Mouse (Mus musculus): Measurements from ENCODE around the gene Wnt2. TPM values are rescaled to one million over a fixed set of nuclear protein-coding genes. Genes with fewer than 3 reads are reported as not detected.

The Wnt2 gene
- polyA plus RNA-seq, 1 experiment from 2014 or later, result 2.1 TPM

- no peak overlapping the region for H3K9ac ChIP-seq (ENCODE audit: low read depth, low read length)
- no peak overlapping the region for H3K4me2 ChIP-seq (replicated peaks; ENCODE audit: low read depth, low read length)
- H3K27me3 ChIP-seq (ENCODE audit: control insufficient read depth, insufficient read depth, low read length), result no peaks in the 10 kb centered on the region
- H3K36me3 ChIP-seq (ENCODE audit: control insufficient read depth, insufficient read depth, low read length), result no peaks in the 10 kb centered on the region
- H3K27ac ChIP-seq (ENCODE audit: low read depth, low read length), result no peak overlapping the region
- ATAC-seq (ENCODE audit: low FRiP score), result no peak
- no peak overlapping the region for H3K4me3 ChIP-seq (ENCODE audit: low read depth, low read length)
- 70% methylated on average over 7 of the region's 7 CpGs for WGBS
- no peaks in the 10 kb centered on the region for H3K4me1 ChIP-seq (replicated peaks; ENCODE audit: control insufficient read depth, insufficient read depth, low read length)
- H3K9me3 ChIP-seq (ENCODE audit: control insufficient read depth, low read length), result no peaks in the 10 kb centered on the region
- DNase-seq (ENCODE audit: low spot score), result no peak
Observed at GRCm38 (mm10) chr6:17991625-17992024, 38.8 kb downstream of the Wnt2 start.

GRCm38 (mm10) chr6:17990173-17991028 is 40.0 kb downstream of the Wnt2 start:
- WGBS, result 93% methylated on average over 9 of the region's 9 CpGs

GRCm38 (mm10) chr6:17979361-17979760 is 51.0 kb downstream of the Wnt2 start:
- WGBS, result 82% methylated on average over 1 of the region's 1 CpGs
- H3K4me2 ChIP-seq (replicated peaks; ENCODE audit: low read depth, low read length), result no peak overlapping the region
- ATAC-seq (ENCODE audit: low FRiP score) (no peak), DNase-seq (ENCODE audit: low spot score) (no peak)
- no peak overlapping the region for H3K27ac ChIP-seq (ENCODE audit: low read depth, low read length)
- no peaks in the 10 kb centered on the region for H3K36me3 ChIP-seq (ENCODE audit: control insufficient read depth, insufficient read depth, low read length)
- H3K4me3 ChIP-seq (ENCODE audit: low read depth, low read length), result no peak overlapping the region
- no peaks in the 10 kb centered on the region for H3K27me3 ChIP-seq (ENCODE audit: control insufficient read depth, insufficient read depth, low read length)
- H3K9ac ChIP-seq (ENCODE audit: low read depth, low read length), result no peak overlapping the region
- no peaks in the 10 kb centered on the region for H3K9me3 ChIP-seq (ENCODE audit: control insufficient read depth, low read length)
- H3K4me1 ChIP-seq (replicated peaks; ENCODE audit: control insufficient read depth, insufficient read depth, low read length), result no peaks in the 10 kb centered on the region

More at GRCm38 (mm10) chr6:17990173-17991028, 40.0 kb downstream of the Wnt2 start:
- Histone ChIP-seq H3K4me2 (replicated peaks; ENCODE audit: low read depth, low read length) (no peak overlapping the region), H3K36me3 (ENCODE audit: control insufficient read depth, insufficient read depth, low read length) (no peaks in the 10 kb centered on the region), H3K27ac (ENCODE audit: low read depth, low read length) (no peak overlapping the region), H3K9me3 (ENCODE audit: control insufficient read depth, low read length) (no peaks in the 10 kb centered on the region), H3K4me1 (replicated peaks; ENCODE audit: control insufficient read depth, insufficient read depth, low read length) (no peaks in the 10 kb centered on the region), H3K4me3 (ENCODE audit: low read depth, low read length) (no peak overlapping the region), H3K27me3 (ENCODE audit: control insufficient read depth, insufficient read depth, low read length) (no peaks in the 10 kb centered on the region), H3K9ac (ENCODE audit: low read depth, low read length) (no peak overlapping the region)
- DNase-seq (ENCODE audit: low spot score), result no peak
- no peak for ATAC-seq (ENCODE audit: low FRiP score)

GRCm38 (mm10) chr6:17978881-17979280 is 51.5 kb downstream of the Wnt2 start:
- Histone ChIP-seq H3K4me2 (replicated peaks; ENCODE audit: low read depth, low read length) (no peak overlapping the region), H3K27ac (ENCODE audit: low read depth, low read length) (no peak overlapping the region), H3K27me3 (ENCODE audit: control insufficient read depth, insufficient read depth, low read length) (no peaks in the 10 kb centered on the region), H3K4me1 (replicated peaks; ENCODE audit: control insufficient read depth, insufficient read depth, low read length) (no peaks in the 10 kb centered on the region), H3K36me3 (ENCODE audit: control insufficient read depth, insufficient read depth, low read length) (no peaks in the 10 kb centered on the region), H3K9me3 (ENCODE audit: control insufficient read depth, low read length) (no peaks in the 10 kb centered on the region), H3K4me3 (ENCODE audit: low read depth, low read length) (no peak overlapping the region), H3K9ac (ENCODE audit: low read depth, low read length) (no peak overlapping the region)
- WGBS, result 94% methylated on average over 3 of the region's 3 CpGs
- no peak for ATAC-seq (ENCODE audit: low FRiP score)
- DNase-seq (ENCODE audit: low spot score), result no peak

DNA sequence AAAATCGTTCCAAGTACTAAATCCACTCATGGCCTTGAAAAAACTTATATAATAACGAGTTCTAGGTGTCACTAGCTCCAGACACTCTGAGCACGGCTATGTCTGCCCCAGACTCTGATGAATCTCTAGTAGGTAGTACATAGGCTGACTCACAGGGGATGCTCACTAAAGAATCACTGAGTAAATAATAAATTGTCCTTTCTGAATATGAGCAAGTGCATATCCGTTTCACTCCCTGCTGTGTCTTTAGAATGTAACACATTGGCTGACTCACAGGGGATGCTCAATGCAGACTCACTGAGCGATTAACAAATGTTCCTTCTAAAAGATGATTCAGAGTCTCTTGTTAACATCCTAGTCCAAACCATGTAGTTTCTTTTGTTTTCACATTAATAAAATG is 52.1 kb downstream of the Wnt2 start:
- no peaks in the 10 kb centered on the region for H3K9me3 ChIP-seq (ENCODE audit: control insufficient read depth, low read length)
- no peaks in the 10 kb centered on the region for H3K36me3 ChIP-seq (ENCODE audit: control insufficient read depth, insufficient read depth, low read length)
- H3K9ac ChIP-seq (ENCODE audit: low read depth, low read length), result no peak overlapping the region
- DNase-seq (ENCODE audit: low spot score) (no peak), ATAC-seq (ENCODE audit: low FRiP score) (no peak)
- H3K4me3 ChIP-seq (ENCODE audit: low read depth, low read length), result no peak overlapping the region
- no peaks in the 10 kb centered on the region for H3K27me3 ChIP-seq (ENCODE audit: control insufficient read depth, insufficient read depth, low read length)
- no peak overlapping the region for H3K4me2 ChIP-seq (replicated peaks; ENCODE audit: low read depth, low read length)
- no peaks in the 10 kb centered on the region for H3K4me1 ChIP-seq (replicated peaks; ENCODE audit: control insufficient read depth, insufficient read depth, low read length)
- 80% methylated on average over 5 of the region's 5 CpGs for WGBS
- no peak overlapping the region for H3K27ac ChIP-seq (ENCODE audit: low read depth, low read length)

DNA sequence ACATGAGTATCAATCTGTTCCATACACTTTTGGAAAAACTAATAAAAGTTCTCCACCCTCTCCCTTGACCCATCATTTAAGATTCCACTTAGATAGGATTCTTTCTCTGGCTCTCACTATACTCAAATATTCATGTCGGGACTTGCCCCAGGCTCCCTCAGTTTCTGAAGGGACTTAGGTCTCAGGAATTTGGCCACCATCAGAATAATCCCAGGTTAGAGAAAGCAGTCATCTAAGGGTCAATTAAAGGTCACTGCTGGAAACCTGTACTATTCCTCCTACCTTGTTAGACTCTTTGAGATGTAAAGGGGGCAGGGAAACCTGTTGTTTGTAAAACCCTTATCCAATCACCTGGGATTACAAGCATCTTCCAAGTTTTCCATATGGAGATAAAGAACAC is 53.2 kb downstream of the Wnt2 start:
- Histone ChIP-seq H3K9me3 (ENCODE audit: control insufficient read depth, low read length) (no peaks in the 10 kb centered on the region), H3K4me3 (ENCODE audit: low read depth, low read length) (no peak overlapping the region), H3K27me3 (ENCODE audit: control insufficient read depth, insufficient read depth, low read length) (no peaks in the 10 kb centered on the region), H3K4me2 (replicated peaks; ENCODE audit: low read depth, low read length) (no peak overlapping the region), H3K4me1 (replicated peaks; ENCODE audit: control insufficient read depth, insufficient read depth, low read length) (no peaks in the 10 kb centered on the region), H3K27ac (ENCODE audit: low read depth, low read length) (no peak overlapping the region), H3K9ac (ENCODE audit: low read depth, low read length) (no peak overlapping the region), H3K36me3 (ENCODE audit: control insufficient read depth, insufficient read depth, low read length) (no peaks in the 10 kb centered on the region)
- no peak for DNase-seq (ENCODE audit: low spot score)
- WGBS, result 64% methylated on average over 1 of the region's 1 CpGs
- ATAC-seq (ENCODE audit: low FRiP score), result no peak

- no peaks in the 10 kb centered on the region for H3K9me3 ChIP-seq (ENCODE audit: control insufficient read depth, low read length)
- H3K4me1 ChIP-seq (replicated peaks; ENCODE audit: control insufficient read depth, insufficient read depth, low read length), result no peaks in the 10 kb centered on the region
- no peaks in the 10 kb centered on the region for H3K36me3 ChIP-seq (ENCODE audit: control insufficient read depth, insufficient read depth, low read length)
- no peak overlapping the region for H3K27ac ChIP-seq (ENCODE audit: low read depth, low read length)
- WGBS, result 89% methylated on average over 3 of the region's 3 CpGs
- DNase-seq (ENCODE audit: low spot score), result no peak
- no peak for ATAC-seq (ENCODE audit: low FRiP score)
- no peaks in the 10 kb centered on the region for H3K27me3 ChIP-seq (ENCODE audit: control insufficient read depth, insufficient read depth, low read length)
- no peak overlapping the region for H3K9ac ChIP-seq (ENCODE audit: low read depth, low read length)
- no peak overlapping the region for H3K4me3 ChIP-seq (ENCODE audit: low read depth, low read length)
- H3K4me2 ChIP-seq (replicated peaks; ENCODE audit: low read depth, low read length), result no peak overlapping the region
Observed at GRCm38 (mm10) chr6:17974416-17974815, 56.0 kb downstream of the Wnt2 start.

- DNase-seq (ENCODE audit: low spot score) (no peak), ATAC-seq (ENCODE audit: low FRiP score) (no peak)
- Histone ChIP-seq H3K4me2 (replicated peaks; ENCODE audit: low read depth, low read length) (no peak overlapping the region), H3K9me3 (ENCODE audit: control insufficient read depth, low read length) (no peaks in the 10 kb centered on the region), H3K9ac (ENCODE audit: low read depth, low read length) (no peak overlapping the region), H3K27me3 (ENCODE audit: control insufficient read depth, insufficient read depth, low read length) (no peaks in the 10 kb centered on the region), H3K36me3 (ENCODE audit: control insufficient read depth, insufficient read depth, low read length) (no peaks in the 10 kb centered on the region), H3K4me3 (ENCODE audit: low read depth, low read length) (no peak overlapping the region), H3K4me1 (replicated peaks; ENCODE audit: control insufficient read depth, insufficient read depth, low read length) (no peaks in the 10 kb centered on the region), H3K27ac (ENCODE audit: low read depth, low read length) (no peak overlapping the region)
Observed at GRCm38 (mm10) chr6:17971393-17971792, 59.0 kb downstream of the Wnt2 start.

GRCm38 (mm10) chr6:17969815-17970214 is 60.6 kb downstream of the Wnt2 start:
- H3K4me2 ChIP-seq (replicated peaks; ENCODE audit: low read depth, low read length), result no peak overlapping the region
- no peak overlapping the region for H3K9ac ChIP-seq (ENCODE audit: low read depth, low read length)
- no peak overlapping the region for H3K4me3 ChIP-seq (ENCODE audit: low read depth, low read length)
- no peaks in the 10 kb centered on the region for H3K27me3 ChIP-seq (ENCODE audit: control insufficient read depth, insufficient read depth, low read length)
- ATAC-seq (ENCODE audit: low FRiP score), result no peak
- H3K36me3 ChIP-seq (ENCODE audit: control insufficient read depth, insufficient read depth, low read length), result no peaks in the 10 kb centered on the region
- WGBS, result 90% methylated on average over 1 of the region's 1 CpGs
- H3K27ac ChIP-seq (ENCODE audit: low read depth, low read length), result no peak overlapping the region
- DNase-seq (ENCODE audit: low spot score), result no peak
- H3K9me3 ChIP-seq (ENCODE audit: control insufficient read depth, low read length), result no peaks in the 10 kb centered on the region
- no peaks in the 10 kb centered on the region for H3K4me1 ChIP-seq (replicated peaks; ENCODE audit: control insufficient read depth, insufficient read depth, low read length)

Data from hindbrain, embryonic 11.5 days (tissue).